Mouse (Mus musculus) thymus, adult 2 months (tissue): Measurements from ENCODE around the gene Ntmt1.

ENCODE experiments used
- CTCF ChIP-seq: fragments of 200-500 bp; IDR thresholded peaks from 2 replicates; pipeline ENCODE4 v1.5.1; 2012; ENCODE audit warnings: mild to moderate bottlenecking, control low read depth, low read length, moderate library complexity, borderline replicate concordance; ENCODE audit not compliant: control insufficient read depth, poor library complexity, insufficient read depth; ENCODE audit errors: extremely low read depth
- POLR2A ChIP-seq: fragments of 200-500 bp; IDR thresholded peaks from 2 replicates; pipeline ENCODE4 v1.6.1; 2012; ENCODE audit warnings: mild to moderate bottlenecking, low read length, control low read depth, moderate library complexity; ENCODE audit not compliant: control insufficient read depth, poor library complexity, insufficient read depth; ENCODE audit errors: extremely low read depth

DNA sequence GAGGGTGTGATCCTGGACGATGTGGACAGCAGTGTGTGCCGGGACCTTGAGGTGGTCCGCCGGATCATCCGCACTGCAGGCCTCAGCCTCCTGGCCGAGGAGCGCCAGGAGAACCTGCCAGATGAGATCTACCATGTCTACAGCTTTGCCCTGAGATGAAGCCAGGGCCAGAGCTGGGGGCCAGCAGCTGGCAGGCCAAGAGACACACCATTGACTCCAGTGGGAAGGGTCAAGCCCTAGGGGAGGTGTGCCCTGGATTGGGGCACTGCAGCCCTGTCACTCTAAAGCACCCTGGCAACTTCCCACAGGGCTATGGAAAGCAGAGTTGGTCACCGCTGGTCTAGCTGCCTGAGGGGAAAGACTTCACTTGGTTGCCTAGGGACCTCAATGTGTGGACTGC lies 14.8 kb downstream of the Ntmt1 start:
- TF ChIP-seq POLR2A (no peak), CTCF (no peak)
